Mouse (Mus musculus) lung, postnatal 36 days (tissue): ENCODE results near the gene Nup93.
"Not testable (repeated sequence)": the region's sequence is repeated elsewhere in the genome, so short reads cannot be mapped to it uniquely, and the experiment has no call there.

Source experiments
- DNase-seq: peaks from one replicate; pipeline ENCODE4 v3.0.0; 2022; ENCODE audit warnings: mixed read lengths

Nup93 gene

GRCm38 (mm10) chr8:94214252-94215173, at the start of gene Nup93:
TSS of gene Nup93 (plus strand) at chr8:94214564.
- peak; percentile 100 for DNase-seq

GRCm38 (mm10) chr8:94165772-94166171, 48.6 kb upstream of the Nup93 start:
- DNase-seq = not testable (repeated sequence)

- peak; percentile 95 for DNase-seq
Measured at GRCm38 (mm10) chr8:94167244-94167643, 47.1 kb upstream of the Nup93 start.

- DNase-seq = no peak
Measured at GRCm38 (mm10) chr8:94169547-94169946, 44.8 kb upstream of the Nup93 start.

GRCm38 (mm10) chr8:94171321-94171755, 43.0 kb upstream of the Nup93 start:
- peak; percentile 37 for DNase-seq

GRCm38 (mm10) chr8:94172075-94172808, 42.1 kb upstream of the Nup93 start, which contains the start of gene Mt2:
TSS of gene Mt2 (plus strand) at chr8:94172664.
- DNase-seq = peak; percentile 65

- DNase-seq = no peak
Measured at GRCm38 (mm10) chr8:94172809-94173732, 41.3 kb upstream of the Nup93 start.

GRCm38 (mm10) chr8:94173848-94174403, 40.4 kb upstream of the Nup93 start:
- no peak for DNase-seq

- no peak for DNase-seq
Measured at GRCm38 (mm10) chr8:94174619-94175213, 39.6 kb upstream of the Nup93 start.

GRCm38 (mm10) chr8:94177716-94178390, 36.5 kb upstream of the Nup93 start:
- DNase-seq = no peak

- DNase-seq = peak; percentile 90
Measured at GRCm38 (mm10) chr8:94178857-94179712, 35.3 kb upstream of the Nup93 start, which contains the start of gene Mt1. TSS of gene Mt1 (plus strand) at chr8:94179082.

- peak; percentile 24 for DNase-seq
Measured at GRCm38 (mm10) chr8:94179713-94180560, 34.4 kb upstream of the Nup93 start.

GRCm38 (mm10) chr8:94180561-94180908, 33.8 kb upstream of the Nup93 start:
- DNase-seq = no peak

- DNase-seq = no peak
Measured at GRCm38 (mm10) chr8:94182055-94182929, 32.1 kb upstream of the Nup93 start.

- peak; percentile 83 for DNase-seq
Measured at GRCm38 (mm10) chr8:94183117-94183516, 31.2 kb upstream of the Nup93 start.

GRCm38 (mm10) chr8:94184357-94184843, 30.0 kb upstream of the Nup93 start:
- no peak for DNase-seq

- DNase-seq = no peak
Measured at GRCm38 (mm10) chr8:94185791-94186190, 28.6 kb upstream of the Nup93 start.

GRCm38 (mm10) chr8:94186542-94186941, 27.8 kb upstream of the Nup93 start:
- DNase-seq = peak; percentile 89
